Mouse (Mus musculus): ENCODE measurements at regions not wholly inside any gene's neighbourhood (a gene's known extent, or its start where the extent isn't known, plus 50 kb on each side); places are given as distances from the start of the nearest gene placed in this dataset.

GRCm38 (mm10) chr10:16996820-16997466, 726.1 kb upstream of the Cited2 start:
- H3K4me3 ChIP-seq: no peak overlapping the region
- DNase-seq: no peak
- no peak overlapping the region for H3K27ac ChIP-seq
- TF ChIP-seq CTCF (IDR thresholded peaks at IDR 0.05): no peak
- intact Hi-C loops (cut with DNase I): no loop called here

GRCm38 (mm10) chr10:17001320-17001719, 721.7 kb upstream of the Cited2 start:
- no peak for TF ChIP-seq CTCF (IDR thresholded peaks at IDR 0.05)
- no peak for DNase-seq
- intact Hi-C loops (cut with DNase I): no loop called here

GRCm38 (mm10) chr10:17003123-17003849, 719.7 kb upstream of the Cited2 start:
- DNase-seq: no peak
- Histone ChIP-seq H3K4me3 (no peak overlapping the region), H3K27ac (no peak overlapping the region)
- TF ChIP-seq CTCF (IDR thresholded peaks at IDR 0.05): no peak
- intact Hi-C loops (cut with DNase I): no loop called here

More at GRCm38 (mm10) chr10:17001320-17001719, 721.7 kb upstream of the Cited2 start:
- no peak overlapping the region for H3K27ac ChIP-seq
- H3K4me3 ChIP-seq: no peak overlapping the region

GRCm38 (mm10) chr10:17008683-17009082, 714.3 kb upstream of the Cited2 start:
- intact Hi-C loops (cut with DNase I): no loop called here
- TF ChIP-seq CTCF (IDR thresholded peaks at IDR 0.05): no peak
- no peak overlapping the region for H3K27ac ChIP-seq
- no peak for DNase-seq
- H3K4me3 ChIP-seq: no peak overlapping the region

GRCm38 (mm10) chr10:17010047-17010446, 713.0 kb upstream of the Cited2 start:
- intact Hi-C loops (cut with DNase I): no loop called here
- no peak overlapping the region for H3K27ac ChIP-seq
- H3K4me3 ChIP-seq: no peak overlapping the region
- no peak for DNase-seq
- no peak for TF ChIP-seq CTCF (IDR thresholded peaks at IDR 0.05)

- DNase-seq: no peak
- no peak for TF ChIP-seq CTCF (IDR thresholded peaks at IDR 0.05)
- Histone ChIP-seq H3K27ac (no peak overlapping the region), H3K4me3 (no peak overlapping the region)
- intact Hi-C loops (cut with DNase I): no loop called here
Measured at GRCm38 (mm10) chr10:17011876-17012275, 711.1 kb upstream of the Cited2 start.

- intact Hi-C loops (cut with DNase I): no loop called here
- Histone ChIP-seq H3K4me3 (no peak overlapping the region), H3K27ac (no peak overlapping the region)
- TF ChIP-seq CTCF (IDR thresholded peaks at IDR 0.05): no peak
- no peak for DNase-seq
Measured at GRCm38 (mm10) chr10:17012541-17012975, 710.5 kb upstream of the Cited2 start.

GRCm38 (mm10) chr10:17014826-17015225, 708.2 kb upstream of the Cited2 start:
- DNase-seq: no peak
- intact Hi-C loops (cut with DNase I): no loop called here
- no peak for TF ChIP-seq CTCF (IDR thresholded peaks at IDR 0.05)
- Histone ChIP-seq H3K4me3 (no peak overlapping the region), H3K27ac (no peak overlapping the region)

GRCm38 (mm10) chr10:17016854-17017253, 706.2 kb upstream of the Cited2 start:
- DNase-seq: no peak
- Histone ChIP-seq H3K27ac (no peak overlapping the region), H3K4me3 (no peak overlapping the region)
- intact Hi-C loops (cut with DNase I): no loop called here
- no peak for TF ChIP-seq CTCF (IDR thresholded peaks at IDR 0.05)

- intact Hi-C loops (cut with DNase I): no loop called here
- no peak for DNase-seq
- no peak overlapping the region for H3K27ac ChIP-seq
- no peak overlapping the region for H3K4me3 ChIP-seq
- TF ChIP-seq CTCF (IDR thresholded peaks at IDR 0.05): no peak
Measured at GRCm38 (mm10) chr10:17022216-17023158, 700.5 kb upstream of the Cited2 start.

GRCm38 (mm10) chr10:17023571-17024293, 699.3 kb upstream of the Cited2 start:
- Histone ChIP-seq H3K4me3 (no peak overlapping the region), H3K27ac (no peak overlapping the region)
- DNase-seq: no peak
- intact Hi-C loops (cut with DNase I): no loop called here
- no peak for TF ChIP-seq CTCF (IDR thresholded peaks at IDR 0.05)

- no peak for TF ChIP-seq CTCF (IDR thresholded peaks at IDR 0.05)
- H3K27ac ChIP-seq: no peak overlapping the region
- H3K4me3 ChIP-seq: no peak overlapping the region
- no peak for DNase-seq
- intact Hi-C loops (cut with DNase I): no loop called here
Measured at GRCm38 (mm10) chr10:17024294-17024665, 698.7 kb upstream of the Cited2 start.

All from gastrocnemius, adult 2 months (tissue).